Mouse (Mus musculus): ENCODE measurements at regions not wholly inside any gene's neighbourhood (a gene's known extent, or its start where the extent isn't known, plus 50 kb on each side); places are given as distances from the start of the nearest gene placed in this dataset.
"Not testable (repeated sequence)": the region's sequence is repeated elsewhere in the genome, so short reads cannot be mapped to it uniquely, and the experiment has no call there.

DNA sequence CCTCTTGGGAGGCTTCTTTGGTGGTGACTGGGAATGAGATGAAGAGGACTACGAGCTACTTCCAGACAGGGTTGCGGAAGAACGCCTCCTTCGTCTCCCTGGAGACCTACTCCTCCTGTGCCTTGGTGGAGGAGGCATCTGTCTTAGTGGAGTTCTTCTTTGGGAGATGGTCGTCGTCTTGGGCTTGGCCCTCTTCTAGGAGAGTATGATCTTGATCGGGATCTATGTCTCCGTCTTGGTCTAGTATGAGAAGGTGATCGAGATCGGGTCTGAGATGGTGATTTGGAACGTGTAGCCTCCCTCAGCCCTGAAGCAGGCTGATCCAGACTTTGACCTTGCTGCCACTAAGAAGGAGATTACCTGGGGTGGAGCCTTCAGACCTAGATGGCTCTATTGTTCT lies 276.3 kb downstream of the 1810013L24Rik start:
- DNase-seq, result no peak
- intact Hi-C loops (cut with DNase I), result no loop called here

DNA sequence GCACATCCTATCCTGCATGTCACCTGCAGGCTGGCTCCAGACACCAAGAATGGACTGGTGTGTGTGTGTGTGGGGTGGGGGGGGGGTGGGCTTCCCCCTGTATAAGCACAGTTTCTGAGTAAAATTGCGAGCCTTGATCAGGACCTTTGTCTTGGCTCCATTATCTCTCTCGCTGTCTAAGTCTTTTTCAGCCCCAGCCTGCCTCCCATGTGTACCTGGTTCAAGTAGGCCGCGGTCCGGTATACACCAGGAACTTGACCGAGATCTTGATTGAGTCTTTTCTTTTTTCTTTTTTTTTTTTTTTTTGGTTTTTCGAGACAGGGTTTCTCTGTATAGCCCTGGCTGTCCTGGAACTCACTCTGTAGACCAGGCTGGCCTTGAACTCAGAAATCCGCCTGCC lies 276.8 kb downstream of the 1810013L24Rik start:
- intact Hi-C loops (cut with DNase I), result not testable (repeated sequence)

DNA sequence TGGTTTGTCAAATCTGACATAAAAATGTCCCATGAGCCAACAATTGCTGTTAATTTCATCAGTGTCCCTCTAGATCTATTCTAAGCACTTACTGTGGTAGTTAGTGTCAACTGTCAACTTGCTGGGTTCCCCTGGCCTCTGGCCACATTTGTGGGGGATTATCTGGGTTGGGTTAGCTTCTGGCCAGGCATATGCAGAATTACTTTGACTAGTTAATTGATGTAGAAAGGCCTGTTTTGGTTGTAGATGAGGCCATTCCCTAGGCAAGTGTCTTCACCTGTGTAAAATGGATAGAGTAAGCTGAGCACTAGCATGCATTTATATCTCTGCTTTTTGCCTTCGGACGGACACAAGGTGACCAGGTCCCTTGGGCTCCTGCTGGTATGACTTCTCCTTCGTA lies 283.9 kb downstream of the 1810013L24Rik start:
- DNase-seq, result no peak
- intact Hi-C loops (cut with DNase I), result no loop called here

More for the DNA sequence above, 276.8 kb downstream of the 1810013L24Rik start:
- not testable (repeated sequence) for DNase-seq

DNA sequence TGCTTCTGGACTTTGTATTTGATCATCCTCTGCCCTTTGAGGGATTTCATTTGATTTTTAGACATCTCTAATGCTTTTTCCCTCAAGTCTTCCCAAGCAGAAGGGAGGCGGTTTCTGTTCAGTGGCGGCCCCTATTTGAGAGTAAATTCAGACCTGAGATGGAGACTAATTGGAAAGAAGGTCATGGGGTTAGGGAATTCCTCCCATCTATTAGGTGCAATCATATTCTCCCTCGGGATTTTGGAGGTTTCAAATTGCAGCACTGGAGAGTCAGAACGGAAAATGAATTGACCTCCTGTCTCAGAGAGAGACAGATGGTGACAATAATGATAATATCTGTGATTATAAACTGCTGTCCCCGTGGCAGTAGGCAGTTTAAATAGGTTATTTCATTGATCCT lies 285.6 kb downstream of the 1810013L24Rik start:
- intact Hi-C loops (cut with DNase I), result no loop called here
- no peak for DNase-seq

DNA sequence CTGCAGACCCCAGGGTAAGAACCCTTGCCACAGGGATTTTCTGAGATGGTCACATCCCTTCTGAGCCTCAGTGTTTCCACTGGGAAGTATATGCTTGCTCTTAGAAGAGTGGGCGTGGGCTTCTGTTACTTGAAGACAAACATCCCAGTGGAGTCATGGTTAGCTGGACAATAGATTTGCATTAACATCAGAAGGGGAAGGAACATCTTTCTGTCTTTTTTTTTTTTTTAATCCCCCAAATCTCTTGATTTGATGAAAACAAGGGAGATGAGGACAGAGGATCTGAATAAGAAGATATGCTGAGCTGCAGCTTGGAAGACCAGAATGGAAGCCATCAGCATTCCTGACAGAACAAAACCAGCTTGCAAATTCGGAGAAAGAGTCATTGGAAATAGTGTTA lies 291.7 kb downstream of the 1810013L24Rik start:
- intact Hi-C loops (cut with DNase I), result no loop called here
- no peak for DNase-seq

DNA sequence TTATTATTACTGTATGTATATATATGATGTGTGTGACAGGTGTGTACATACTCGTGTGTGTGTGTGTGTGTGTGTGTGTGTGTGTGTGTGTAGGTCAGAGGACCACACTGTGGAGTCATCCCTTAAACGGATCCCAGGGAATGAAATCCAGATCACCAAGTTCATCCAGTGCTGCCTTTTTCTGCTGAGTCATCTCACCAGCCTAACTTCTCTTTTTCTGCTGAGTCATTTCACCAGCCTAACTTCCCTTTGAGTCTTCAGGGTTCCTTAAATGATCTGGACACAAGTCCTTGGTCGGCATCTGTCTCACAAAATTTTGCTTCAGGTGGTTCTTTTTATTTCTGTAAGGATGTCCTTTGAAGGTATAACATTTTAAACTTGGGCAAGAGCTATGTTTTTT lies 302.2 kb downstream of the 1810013L24Rik start:
- DNase-seq, result no peak
- intact Hi-C loops (cut with DNase I), result no loop called here

DNA sequence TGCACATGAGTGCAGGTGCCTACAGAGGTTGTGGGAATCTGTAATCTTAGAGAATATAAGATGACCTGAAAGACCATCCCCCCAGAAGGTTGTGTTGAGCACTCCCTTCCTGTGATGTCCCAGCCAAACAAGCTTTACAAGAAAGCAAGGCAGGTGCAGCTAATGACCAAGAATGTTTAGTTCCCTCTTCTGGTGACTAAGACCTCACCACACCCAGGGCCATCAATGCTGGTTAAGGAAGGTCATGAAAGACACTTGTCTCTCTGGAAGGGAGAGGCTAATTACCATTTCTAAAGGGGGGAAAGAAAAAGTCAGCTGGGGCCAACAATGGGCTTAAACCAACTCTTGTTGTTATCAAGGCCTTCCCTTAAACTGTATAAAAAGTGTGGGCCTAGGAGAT lies 302.9 kb downstream of the 1810013L24Rik start:
- intact Hi-C loops (cut with DNase I), result no loop called here
- no peak for DNase-seq

DNA sequence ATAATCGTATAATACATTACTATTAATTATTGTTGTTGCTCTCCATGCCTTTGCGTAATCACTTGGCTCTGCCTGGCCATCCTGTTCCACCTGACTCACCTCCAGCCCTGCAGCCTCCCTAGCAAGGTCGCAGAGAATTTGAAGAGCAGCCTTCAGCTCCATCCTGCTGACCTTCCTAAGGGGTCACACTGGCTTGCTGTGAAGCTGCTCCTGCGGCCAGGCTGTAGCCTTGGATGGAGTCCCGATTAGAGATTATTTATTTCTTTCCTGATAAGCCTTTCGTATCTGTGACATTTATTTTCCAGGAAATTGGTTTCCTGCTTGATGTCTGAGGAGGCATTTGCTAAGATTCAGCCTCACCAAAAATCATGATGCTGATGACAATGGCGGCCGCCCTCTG lies 305.5 kb downstream of the 1810013L24Rik start:
- intact Hi-C loops (cut with DNase I), result no loop called here

DNA sequence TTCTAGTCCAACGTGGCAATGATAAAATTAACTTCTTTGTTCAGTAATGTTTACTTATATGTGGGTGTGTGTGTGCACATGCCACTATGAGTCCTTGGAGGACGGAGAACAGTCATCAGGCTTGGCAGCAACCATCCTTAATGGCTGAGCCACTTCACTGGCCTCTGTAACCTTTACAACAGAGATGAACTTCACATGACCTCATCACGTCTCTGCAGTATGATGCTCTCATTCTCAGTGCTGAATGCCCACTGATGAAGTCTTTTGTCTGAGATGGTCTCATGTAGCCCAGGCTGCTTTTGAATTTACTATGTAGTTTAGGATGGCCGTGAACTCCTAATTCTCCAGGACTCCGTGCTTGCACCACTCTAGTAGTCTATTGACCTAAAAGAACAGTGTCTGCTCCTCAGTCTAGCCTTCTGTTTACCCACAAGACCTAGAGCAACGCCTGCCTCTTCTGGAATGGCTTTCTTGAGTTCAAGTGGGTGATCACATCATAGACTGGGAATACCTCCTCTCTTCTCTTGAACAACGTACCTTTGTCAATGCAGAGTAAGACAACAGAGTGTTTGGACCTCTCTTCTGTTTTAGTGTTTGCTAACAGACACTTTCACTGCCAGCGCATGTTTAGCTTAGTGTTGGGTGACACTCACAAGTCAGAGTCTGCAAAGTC lies 308.8 kb downstream of the 1810013L24Rik start:
- intact Hi-C loops (cut with DNase I), result no loop called here
- DNase-seq, result no peak

More for the DNA sequence above, 305.5 kb downstream of the 1810013L24Rik start:
- no peak for DNase-seq

DNA sequence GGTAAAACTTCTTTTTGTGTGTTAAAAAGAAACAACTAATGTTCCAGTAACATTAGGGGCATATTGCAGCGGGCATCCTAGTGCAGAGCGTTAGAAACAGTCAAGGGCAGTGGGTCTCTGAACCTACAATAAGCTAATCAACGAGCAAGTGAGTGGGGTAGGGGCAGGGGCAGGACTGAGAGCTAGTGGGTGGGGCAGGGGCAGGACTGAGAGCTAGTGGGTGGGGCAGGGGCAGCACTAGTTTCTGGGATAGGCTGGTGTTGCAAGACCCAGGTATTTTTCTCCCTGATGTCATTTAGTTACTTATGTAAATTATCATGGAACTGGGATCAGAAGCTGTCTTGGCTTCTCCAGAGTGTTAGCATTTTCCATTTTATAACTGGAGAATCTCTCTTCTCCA lies 309.5 kb downstream of the 1810013L24Rik start:
- DNase-seq, result no peak
- intact Hi-C loops (cut with DNase I), result no loop called here

DNA sequence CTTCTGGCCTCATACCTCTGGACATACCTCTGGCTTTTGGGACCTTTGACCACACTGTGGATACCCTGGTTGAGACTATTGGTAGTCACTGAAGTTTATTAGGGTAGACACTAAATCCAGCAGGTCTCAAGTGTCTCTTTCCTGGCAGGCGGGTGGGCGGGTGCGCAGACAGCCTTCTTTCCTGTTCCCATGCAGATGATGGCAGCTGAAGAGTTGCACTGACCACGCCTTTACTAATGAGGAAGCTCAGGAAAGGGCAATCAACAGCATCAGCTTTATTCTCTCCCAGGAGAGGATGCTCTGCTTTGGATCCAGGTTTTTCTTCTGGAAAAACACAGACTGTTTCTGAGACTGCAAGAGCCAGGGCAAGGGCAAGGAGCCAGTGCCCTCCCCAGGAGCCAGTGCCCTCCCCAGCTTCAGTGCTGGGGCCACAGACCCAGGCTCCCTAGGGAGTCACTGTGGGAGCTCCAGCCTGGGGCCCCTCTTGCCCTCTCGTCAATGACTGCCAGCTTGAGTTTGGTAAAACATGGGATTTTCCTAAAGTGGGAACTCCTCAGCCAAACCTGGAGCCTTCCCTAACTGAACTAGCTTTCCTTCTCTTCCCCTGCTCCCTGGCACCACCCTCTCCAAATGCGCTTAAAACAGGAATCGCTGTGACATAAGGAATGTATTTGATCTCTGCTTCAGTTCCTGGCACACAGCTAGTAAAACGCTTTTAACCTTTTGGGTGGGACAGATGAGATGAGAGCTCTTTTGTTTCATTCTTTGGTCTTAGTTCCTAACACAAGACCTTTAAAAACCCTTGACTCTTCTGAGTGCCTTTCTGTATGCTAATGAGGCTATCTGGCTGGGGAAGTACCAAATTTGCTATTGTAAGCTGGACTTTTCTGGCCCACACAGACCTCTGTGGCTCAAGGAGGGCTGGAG lies 319.6 kb downstream of the 1810013L24Rik start:
- DNase-seq, result no peak
- intact Hi-C loops (cut with DNase I), result no loop called here

DNA sequence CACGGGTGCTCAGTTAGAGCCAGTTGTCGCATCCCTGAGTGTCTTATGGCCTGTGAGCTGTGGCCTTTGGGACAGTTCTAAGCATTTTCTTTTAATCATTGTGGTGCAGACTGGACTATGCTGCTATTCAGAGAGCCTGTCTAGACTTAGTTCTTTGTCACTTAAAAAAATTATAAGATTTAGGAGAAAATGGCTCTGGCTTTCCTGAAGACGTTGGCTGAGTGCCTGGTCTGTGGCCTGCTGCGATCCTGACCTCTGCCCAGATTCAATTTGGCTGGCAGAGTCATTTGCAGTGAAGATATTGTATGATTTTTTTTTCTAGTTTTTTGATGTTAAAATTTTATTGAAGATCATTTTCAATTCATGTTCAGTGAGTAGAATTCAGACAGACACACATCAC lies 322.0 kb downstream of the 1810013L24Rik start:
- DNase-seq, result no peak
- intact Hi-C loops (cut with DNase I), result no loop called here

DNA sequence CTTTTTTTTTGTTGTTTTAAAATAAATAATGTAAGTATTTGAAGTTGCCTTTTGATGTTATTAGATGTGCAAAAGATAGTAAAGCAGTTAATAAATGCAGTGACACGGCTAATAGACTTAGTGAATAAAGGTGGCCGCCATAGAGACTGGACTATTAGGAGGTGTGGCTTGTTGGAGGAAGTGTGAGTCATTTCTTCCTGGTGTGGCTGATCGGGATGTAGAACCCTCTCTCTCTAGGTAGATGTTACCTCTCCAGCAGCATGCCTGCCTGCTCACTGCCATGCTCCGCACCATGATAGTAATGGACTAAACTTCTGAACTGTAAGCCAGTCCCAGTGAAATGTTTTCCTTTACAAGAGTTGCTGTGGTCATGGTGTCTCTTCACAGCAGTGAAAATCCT lies 323.6 kb downstream of the 1810013L24Rik start:
- intact Hi-C loops (cut with DNase I), result no loop called here
- DNase-seq, result no peak

DNA sequence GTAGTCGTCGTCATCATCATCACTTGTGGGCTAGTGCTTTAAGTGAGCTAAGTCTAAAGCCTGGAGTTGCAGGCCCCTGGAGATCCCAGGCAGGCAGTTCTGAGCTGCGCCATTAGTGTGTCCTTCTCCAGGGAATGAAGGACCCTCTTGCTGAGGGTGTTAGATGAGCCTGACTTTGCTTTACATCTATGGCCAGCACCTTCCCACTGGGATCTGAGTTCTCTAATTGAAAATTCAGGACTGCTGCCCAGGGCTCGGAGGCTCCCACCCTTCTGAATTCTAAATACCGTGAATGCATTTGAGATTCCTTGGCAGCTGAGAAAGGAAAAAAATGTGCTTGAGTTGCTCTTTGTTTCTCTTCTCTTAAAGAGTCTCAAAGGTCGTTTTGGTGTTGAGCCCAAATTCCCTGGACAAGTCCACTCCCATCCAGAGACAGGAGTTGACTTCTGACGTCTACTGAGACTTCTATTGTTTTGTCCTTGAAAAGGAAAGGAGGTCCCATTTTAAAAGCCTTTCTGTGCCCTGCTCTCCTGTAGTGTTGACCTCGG lies 335.9 kb downstream of the 1810013L24Rik start:
- no peak for DNase-seq
- intact Hi-C loops (cut with DNase I), result no loop called here

DNA sequence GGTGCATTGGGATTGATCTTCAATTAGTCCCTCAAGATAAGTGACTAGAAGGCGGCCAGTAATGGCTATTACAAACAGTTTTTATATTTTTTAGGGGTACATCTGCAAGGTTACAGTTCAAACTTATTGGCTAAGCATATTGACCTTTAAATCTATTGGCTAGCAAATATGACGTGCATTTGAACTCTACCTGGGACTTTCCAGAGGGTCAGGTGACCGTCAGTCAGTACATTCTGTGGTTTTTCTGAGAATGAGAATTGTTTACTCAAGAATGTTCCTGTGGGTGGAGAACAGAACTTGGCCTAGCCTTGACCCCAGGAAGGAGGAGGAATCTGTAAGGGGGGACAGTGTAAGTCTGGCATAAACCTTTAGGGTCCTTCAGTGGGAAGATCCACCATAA lies 346.5 kb downstream of the 1810013L24Rik start:
- no peak for DNase-seq
- intact Hi-C loops (cut with DNase I), result no loop called here

DNA sequence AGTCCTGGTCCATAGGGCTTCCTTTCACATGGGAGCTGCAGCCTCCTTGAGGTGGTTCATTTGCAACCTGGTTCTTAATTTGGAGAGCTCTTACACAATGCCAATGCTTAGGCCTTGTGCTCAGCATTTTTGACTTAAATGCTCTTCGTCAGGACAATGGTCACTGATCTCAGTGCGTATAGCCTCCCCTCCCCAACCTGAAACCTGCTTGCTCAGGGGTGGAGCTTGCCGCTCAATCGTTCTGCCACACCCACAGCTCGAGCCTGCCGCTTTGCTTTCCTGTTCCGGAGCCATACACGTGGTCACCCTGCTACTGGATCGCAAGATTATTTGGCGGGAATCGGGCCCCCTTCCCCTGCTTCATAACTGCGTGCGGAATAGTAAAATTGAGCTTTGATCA lies 365.9 kb downstream of the 1810013L24Rik start:
- no peak for DNase-seq
- intact Hi-C loops (cut with DNase I), result no loop called here

DNA sequence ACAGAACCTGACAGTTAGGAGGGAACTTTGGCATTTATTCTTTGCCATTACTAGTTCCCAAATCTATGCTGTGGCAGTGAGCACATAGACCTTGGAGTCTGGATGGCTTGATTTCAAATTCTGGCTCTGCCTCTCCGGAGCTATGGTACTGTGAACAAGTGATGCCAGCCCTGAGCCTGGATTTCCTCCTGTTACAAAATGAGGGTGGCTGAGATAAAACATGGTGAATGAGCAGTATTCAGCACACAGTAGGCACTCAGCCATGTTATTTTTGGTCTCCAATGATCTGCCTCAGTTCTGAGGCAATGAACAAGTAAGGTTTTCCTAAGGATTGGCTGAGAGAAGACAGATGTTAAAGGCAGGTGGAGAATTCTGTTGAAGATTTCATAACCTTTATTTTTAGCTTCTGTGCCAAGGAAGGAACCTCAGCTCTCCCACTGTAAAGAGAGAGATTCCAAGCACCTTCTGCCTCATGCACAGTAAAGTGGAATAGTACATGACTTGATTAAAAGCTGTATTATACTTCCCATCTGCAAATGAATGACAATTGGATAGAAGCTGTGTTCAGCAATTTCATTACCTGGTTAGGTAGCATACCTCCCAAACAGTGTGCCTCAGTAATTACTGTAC lies 369.1 kb downstream of the 1810013L24Rik start:
- no peak for DNase-seq
- intact Hi-C loops (cut with DNase I), result no loop called here

DNA sequence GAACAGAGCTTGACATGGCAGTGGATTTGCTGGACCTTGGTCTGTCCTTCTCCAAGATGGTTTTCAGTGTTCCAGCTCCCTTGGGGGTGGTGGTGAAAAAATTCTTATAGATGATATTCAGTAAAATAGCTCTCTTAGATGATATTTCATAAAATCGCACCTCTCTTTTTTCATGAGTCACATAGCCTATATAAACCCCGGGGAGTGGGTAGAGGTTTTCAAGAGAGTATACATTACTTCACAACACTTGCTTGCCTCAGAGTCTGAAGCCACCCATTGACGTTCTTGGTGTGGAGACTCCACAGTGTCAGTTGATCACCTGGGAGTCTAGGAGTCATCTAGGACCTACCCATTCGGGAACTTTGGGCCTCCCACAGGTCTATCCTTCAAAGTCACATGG lies 378.7 kb downstream of the 1810013L24Rik start:
- intact Hi-C loops (cut with DNase I), result no loop called here
- no peak for DNase-seq

DNA sequence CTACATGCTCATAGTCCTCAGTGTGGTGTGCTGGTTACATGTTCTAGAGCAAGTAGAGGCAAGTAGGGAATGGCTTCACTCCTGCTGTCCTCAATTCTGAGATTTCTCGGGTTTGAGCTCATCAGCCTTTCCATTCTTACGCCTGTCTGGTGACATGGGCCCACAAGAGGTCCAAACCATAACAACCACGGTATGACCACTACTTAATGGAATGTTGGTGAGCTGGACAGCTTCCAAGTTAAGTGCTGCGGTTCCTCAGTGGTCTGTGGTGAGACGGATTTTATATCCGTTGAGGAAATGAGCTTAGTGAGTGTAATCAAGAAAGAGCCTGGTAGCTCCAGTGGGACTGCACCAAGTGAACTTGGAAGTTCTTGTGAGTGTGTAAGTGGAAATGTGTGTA lies 381.6 kb downstream of the 1810013L24Rik start:
- no peak for DNase-seq
- intact Hi-C loops (cut with DNase I), result no loop called here

DNA sequence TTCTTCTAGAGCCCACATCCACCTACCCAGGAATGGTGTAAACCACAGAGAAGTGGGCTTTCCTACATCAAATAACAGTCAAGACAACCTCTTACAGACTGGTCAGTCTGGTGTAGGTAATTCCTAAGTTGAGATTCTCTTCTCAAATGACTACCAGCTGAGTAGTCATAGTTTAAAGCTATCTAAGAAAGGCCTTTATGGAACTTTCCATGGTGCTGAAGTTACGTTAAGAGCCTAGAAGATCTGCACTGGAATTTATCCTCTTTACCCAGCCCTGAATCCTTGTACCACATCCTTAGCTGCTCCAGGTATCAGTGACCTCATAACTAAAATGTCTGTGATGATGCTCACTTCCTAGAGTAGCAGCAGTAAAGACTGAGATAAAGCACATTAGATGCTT lies 385.2 kb downstream of the 1810013L24Rik start:
- DNase-seq, result no peak
- intact Hi-C loops (cut with DNase I), result no loop called here

DNA sequence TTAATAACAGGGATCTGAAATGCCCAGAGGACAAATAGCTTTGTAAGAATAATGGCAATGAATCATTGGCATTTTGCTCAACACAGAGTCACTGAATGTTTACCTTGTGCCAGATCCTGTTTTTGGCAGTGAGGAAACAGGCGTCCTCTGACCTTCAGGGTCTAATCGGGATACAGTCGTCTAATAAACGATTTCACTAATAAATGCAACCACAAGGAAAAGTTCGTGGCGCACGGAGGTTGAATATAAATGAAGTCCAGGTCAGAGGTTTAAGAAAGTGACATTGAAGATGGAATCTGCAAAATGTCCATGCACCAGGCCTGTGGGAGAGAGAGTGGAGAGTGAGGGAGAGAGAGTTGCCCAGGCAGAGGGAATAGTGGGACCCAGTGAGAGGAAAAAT lies 387.5 kb downstream of the 1810013L24Rik start:
- intact Hi-C loops (cut with DNase I), result no loop called here

More for the DNA sequence above, 387.5 kb downstream of the 1810013L24Rik start:
- DNase-seq, result no peak
